Mouse (Mus musculus): Measurements from ENCODE around the gene Slc9a8. TPM values are rescaled to one million over a fixed set of nuclear protein-coding genes. Genes with fewer than 3 reads are reported as not detected.

Slc9a8 gene
- 24.9 and 27.0 TPM in 2 replicates for polyA plus RNA-seq (2016; fragmentation: Nextera tagmentation; extraction: Ambion mirVana)

- Histone ChIP-seq H3K4me1 (replicated peaks) (peaks cover 16% of the 10 kb centered on the region), H3K27ac (peak within 1 kb of the TSS; percentile 98), H3K4me2 (peak within 1 kb of the TSS; percentile 73), H3K4me3 (replicated peaks) (peak within 1 kb of the TSS; percentile 81), H3K27me3 (no peaks in the 10 kb centered on the region), H3K9me3 (0 out of 2 replicates have a peak, but pooled peaks cover 3% of the 10 kb centered on the region), H3K9ac (replicated peaks) (peak within 1 kb of the TSS; percentile 94), H3K36me3 (peaks cover 32% of the 10 kb centered on the region)
- under 1% methylated on average over 65 of the region's 66 CpGs for WGBS
- peak; percentile 95 for ATAC-seq (ENCODE audit: insufficient number of reproducible peaks, insufficient read depth, low FRiP score, low TSS enrichment, low read depth)
These were observed at the start of gene Slc9a8 for GRCm38 (mm10) chr2:167421330-167422149. Gene Slc9a8, plus strand, starts transcription at chr2:167421712.

DNA sequence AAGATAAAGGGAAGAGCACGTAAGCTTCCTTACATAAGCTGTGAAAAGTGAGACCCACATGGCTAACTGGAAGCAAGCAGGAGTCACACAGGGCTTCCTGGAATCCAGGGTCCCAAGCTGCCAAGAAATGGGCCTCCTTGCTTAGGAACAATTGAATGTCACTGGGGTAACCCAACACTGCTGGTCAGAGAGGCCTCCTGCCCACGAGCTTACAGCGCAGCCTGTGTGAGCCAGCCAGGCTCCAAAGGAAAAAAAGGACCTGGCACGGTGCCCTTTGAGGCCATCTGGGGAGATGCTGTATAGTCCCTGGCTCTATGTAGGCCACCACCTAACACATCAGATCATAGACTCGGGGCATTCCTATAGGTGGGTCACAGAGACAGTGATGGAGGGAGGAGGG lies 48.2 kb upstream of the Slc9a8 start:
- no peak overlapping the region for H3K4me2 ChIP-seq
- no peak overlapping the region for H3K27ac ChIP-seq
- no peaks in the 10 kb centered on the region for H3K9me3 ChIP-seq
- ATAC-seq (ENCODE audit: insufficient number of reproducible peaks, insufficient read depth, low FRiP score, low TSS enrichment, low read depth), result no peak
- no peak overlapping the region for H3K9ac ChIP-seq (replicated peaks)
- no peaks in the 10 kb centered on the region; the same call in 1 of the 2 replicates for H3K4me1 ChIP-seq (replicated peaks)
- 78% methylated on average over 5 of the region's 5 CpGs for WGBS
- H3K27me3 ChIP-seq, result no peaks in the 10 kb centered on the region
- H3K4me3 ChIP-seq (replicated peaks), result no peak overlapping the region
- no peaks in the 10 kb centered on the region for H3K36me3 ChIP-seq

DNA sequence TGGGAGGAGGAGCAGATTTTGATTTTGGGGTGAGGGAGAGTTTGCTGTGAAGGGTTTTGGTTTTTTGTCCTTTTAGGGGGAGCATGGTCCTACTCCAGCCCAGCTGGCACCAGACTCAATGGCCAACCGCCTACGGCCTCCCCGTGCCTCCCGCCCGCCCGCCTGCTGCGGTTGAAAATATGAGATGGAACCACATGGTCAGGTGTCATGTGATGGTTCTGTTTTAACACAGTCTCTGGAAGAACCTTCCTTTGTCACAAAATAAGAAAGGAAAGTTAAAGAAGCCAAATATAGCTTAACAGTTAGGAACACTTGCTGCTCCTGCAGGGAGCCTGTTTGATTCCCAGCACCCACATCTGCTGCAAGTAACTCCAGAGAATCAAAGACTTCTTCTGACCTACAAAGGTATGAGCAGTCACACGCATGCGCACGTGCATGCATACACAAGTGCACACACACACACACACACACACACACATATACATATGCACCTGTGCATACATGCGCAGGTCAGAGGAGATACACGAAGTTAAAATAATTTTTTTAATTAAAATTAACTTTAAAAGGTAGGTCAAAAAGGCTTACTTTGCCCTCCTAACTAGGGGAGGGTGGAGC lies 47.2 kb upstream of the Slc9a8 start:
- Histone ChIP-seq H3K27me3 (no peaks in the 10 kb centered on the region), H3K4me1 (replicated peaks) (no peaks in the 10 kb centered on the region; the same call in 1 of the 2 replicates), H3K9me3 (no peaks in the 10 kb centered on the region), H3K9ac (replicated peaks) (no peak overlapping the region), H3K27ac (no peak overlapping the region), H3K4me2 (no peak overlapping the region), H3K4me3 (replicated peaks) (no peak overlapping the region), H3K36me3 (no peaks in the 10 kb centered on the region)
- 93% methylated on average over 12 of the region's 12 CpGs for WGBS
- ATAC-seq (ENCODE audit: insufficient number of reproducible peaks, insufficient read depth, low FRiP score, low TSS enrichment, low read depth), result no peak

- Histone ChIP-seq H3K9me3 (no peaks in the 10 kb centered on the region), H3K4me1 (replicated peaks) (no peaks in the 10 kb centered on the region; the same call in 1 of the 2 replicates), H3K9ac (replicated peaks) (no peak overlapping the region), H3K4me3 (replicated peaks) (no peak overlapping the region), H3K36me3 (no peaks in the 10 kb centered on the region), H3K4me2 (no peak overlapping the region), H3K27ac (no peak overlapping the region), H3K27me3 (no peaks in the 10 kb centered on the region)
- ATAC-seq (ENCODE audit: insufficient number of reproducible peaks, insufficient read depth, low FRiP score, low TSS enrichment, low read depth), result no peak
- 83% methylated on average over 9 of the region's 9 CpGs for WGBS
These were observed 46.4 kb upstream of the Slc9a8 start for GRCm38 (mm10) chr2:167375135-167375534.

DNA sequence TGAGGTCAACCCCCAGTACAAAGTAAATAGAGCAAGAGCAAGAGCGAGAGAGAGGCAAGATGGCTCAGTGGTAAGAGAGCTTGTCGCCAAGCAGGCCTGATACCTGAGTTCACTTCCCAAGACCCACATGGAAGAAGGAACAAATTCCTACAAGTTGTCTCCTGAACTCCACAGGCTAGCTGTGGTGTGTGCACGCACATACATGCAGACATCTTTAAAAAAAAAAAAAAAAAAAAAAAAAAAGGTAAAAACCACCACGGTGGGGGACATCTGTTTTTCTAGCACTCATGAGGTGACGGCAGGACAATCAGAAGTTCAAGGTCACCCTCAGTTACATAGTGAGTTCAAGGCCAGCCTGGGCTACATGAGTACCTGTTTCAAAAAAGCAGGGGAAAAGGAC lies 45.8 kb upstream of the Slc9a8 start:
- no peaks in the 10 kb centered on the region for H3K36me3 ChIP-seq
- H3K4me2 ChIP-seq, result no peak overlapping the region
- WGBS, result 89% methylated on average over 5 of the region's 5 CpGs
- peaks cover 3% of the 10 kb centered on the region; the same call in 1 of the 2 replicates for H3K4me1 ChIP-seq (replicated peaks)
- no peak for ATAC-seq (ENCODE audit: insufficient number of reproducible peaks, insufficient read depth, low FRiP score, low TSS enrichment, low read depth)
- no peak overlapping the region for H3K27ac ChIP-seq
- no peak overlapping the region for H3K9ac ChIP-seq (replicated peaks)
- H3K9me3 ChIP-seq, result no peaks in the 10 kb centered on the region
- H3K4me3 ChIP-seq (replicated peaks), result no peak overlapping the region
- H3K27me3 ChIP-seq, result no peaks in the 10 kb centered on the region

- Histone ChIP-seq H3K4me2 (no peak overlapping the region), H3K27me3 (no peaks in the 10 kb centered on the region), H3K27ac (no peak overlapping the region), H3K4me1 (replicated peaks) (peaks cover 4% of the 10 kb centered on the region; the same call in 1 of the 2 replicates), H3K9ac (replicated peaks) (no peak overlapping the region), H3K36me3 (no peaks in the 10 kb centered on the region), H3K4me3 (replicated peaks) (no peak overlapping the region), H3K9me3 (no peaks in the 10 kb centered on the region)
- no peak for ATAC-seq (ENCODE audit: insufficient number of reproducible peaks, insufficient read depth, low FRiP score, low TSS enrichment, low read depth)
- WGBS, result 77% methylated on average over 8 of the region's 8 CpGs
These were observed 45.4 kb upstream of the Slc9a8 start for GRCm38 (mm10) chr2:167376160-167376564.

- Histone ChIP-seq H3K9ac (replicated peaks) (no peak overlapping the region), H3K27me3 (no peaks in the 10 kb centered on the region), H3K9me3 (no peaks in the 10 kb centered on the region), H3K4me1 (replicated peaks) (peaks cover 4% of the 10 kb centered on the region; the same call in 1 of the 2 replicates), H3K27ac (no peak overlapping the region), H3K4me3 (replicated peaks) (no peak overlapping the region), H3K4me2 (no peak overlapping the region), H3K36me3 (no peaks in the 10 kb centered on the region)
- WGBS, result 18% methylated on average over 3 of the region's 3 CpGs
- ATAC-seq (ENCODE audit: insufficient number of reproducible peaks, insufficient read depth, low FRiP score, low TSS enrichment, low read depth), result no peak
These were observed 43.8 kb upstream of the Slc9a8 start for GRCm38 (mm10) chr2:167377697-167378096.

GRCm38 (mm10) chr2:167378972-167379371 lies 42.5 kb upstream of the Slc9a8 start:
- WGBS, result 20% methylated on average over 4 of the region's 4 CpGs
- no peaks in the 10 kb centered on the region for H3K9me3 ChIP-seq
- no peak overlapping the region for H3K4me3 ChIP-seq (replicated peaks)
- H3K9ac ChIP-seq (replicated peaks), result no peak overlapping the region
- H3K27ac ChIP-seq, result no peak overlapping the region
- ATAC-seq (ENCODE audit: insufficient number of reproducible peaks, insufficient read depth, low FRiP score, low TSS enrichment, low read depth), result no peak
- H3K4me1 ChIP-seq (replicated peaks), result peaks cover 4% of the 10 kb centered on the region; the same call in 1 of the 2 replicates
- H3K4me2 ChIP-seq, result no peak overlapping the region
- no peaks in the 10 kb centered on the region for H3K27me3 ChIP-seq
- no peaks in the 10 kb centered on the region for H3K36me3 ChIP-seq

DNA sequence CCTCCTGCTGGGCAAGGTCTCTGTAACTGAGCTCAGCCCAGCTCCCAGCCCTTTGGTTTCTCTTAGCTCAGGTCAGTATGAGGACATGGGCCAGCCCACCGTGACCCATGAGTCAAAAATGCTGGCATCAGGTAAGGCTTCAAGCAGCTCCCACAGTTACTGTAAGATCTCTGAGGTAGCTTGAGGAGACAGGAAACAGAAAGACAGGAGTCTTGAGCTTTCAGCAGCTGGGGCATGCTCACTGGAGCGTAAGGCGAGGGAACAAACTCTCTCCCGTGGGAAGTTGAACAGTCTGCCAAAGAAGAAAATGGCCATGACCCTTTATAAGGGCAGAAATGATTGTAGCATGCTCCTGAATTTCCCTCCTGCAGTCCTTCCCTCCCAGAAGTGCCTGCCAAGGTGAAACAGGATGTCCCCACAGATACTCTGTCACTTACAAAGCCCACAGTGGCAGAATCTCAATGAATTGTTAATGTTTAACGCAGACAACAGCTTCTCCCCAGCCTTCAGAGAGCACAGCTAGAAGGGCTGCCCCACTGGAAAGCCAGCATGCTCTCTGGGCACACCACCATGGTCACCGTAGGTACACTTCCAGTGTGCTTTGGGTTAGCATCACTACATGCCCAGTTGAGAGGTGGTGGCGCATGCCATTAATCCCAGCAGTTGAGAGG lies 40.8 kb upstream of the Slc9a8 start:
- Histone ChIP-seq H3K4me3 (replicated peaks) (no peak overlapping the region), H3K4me1 (replicated peaks) (peaks cover 4% of the 10 kb centered on the region; the same call in 1 of the 2 replicates), H3K27me3 (no peaks in the 10 kb centered on the region), H3K27ac (no peak overlapping the region), H3K9me3 (no peaks in the 10 kb centered on the region), H3K4me2 (no peak overlapping the region), H3K9ac (replicated peaks) (no peak overlapping the region), H3K36me3 (no peaks in the 10 kb centered on the region)
- WGBS, result 67% methylated on average over 7 of the region's 7 CpGs
- ATAC-seq (ENCODE audit: insufficient number of reproducible peaks, insufficient read depth, low FRiP score, low TSS enrichment, low read depth), result no peak

DNA sequence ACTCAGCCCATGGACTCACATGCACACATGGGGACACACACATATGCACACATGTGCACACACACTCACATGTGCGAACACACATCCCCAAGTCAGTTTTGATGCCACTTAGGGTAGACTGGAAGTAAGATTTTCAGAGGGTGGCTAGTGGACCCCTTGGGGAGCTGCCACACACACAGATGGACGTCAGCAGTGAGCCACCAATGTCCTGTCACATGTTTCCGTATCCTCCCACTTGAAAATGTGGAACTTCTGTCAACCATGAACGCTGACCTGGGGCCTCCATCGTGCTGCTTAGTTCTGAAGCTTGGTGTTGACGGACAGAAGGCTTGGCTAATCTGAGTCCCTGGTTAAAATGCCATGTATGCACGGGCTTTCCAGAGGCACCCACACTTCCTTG lies 39.9 kb upstream of the Slc9a8 start:
- H3K4me2 ChIP-seq, result no peak overlapping the region
- H3K27ac ChIP-seq, result no peak overlapping the region
- H3K4me3 ChIP-seq (replicated peaks), result no peak overlapping the region
- no peaks in the 10 kb centered on the region for H3K36me3 ChIP-seq
- H3K9ac ChIP-seq (replicated peaks), result no peak overlapping the region
- ATAC-seq (ENCODE audit: insufficient number of reproducible peaks, insufficient read depth, low FRiP score, low TSS enrichment, low read depth), result no peak
- H3K27me3 ChIP-seq, result no peaks in the 10 kb centered on the region
- H3K9me3 ChIP-seq, result no peaks in the 10 kb centered on the region
- WGBS, result 81% methylated on average over 7 of the region's 7 CpGs
- peaks cover 4% of the 10 kb centered on the region; the same call in 1 of the 2 replicates for H3K4me1 ChIP-seq (replicated peaks)

GRCm38 (mm10) chr2:167382389-167382788 lies 39.1 kb upstream of the Slc9a8 start:
- H3K4me1 ChIP-seq (replicated peaks), result peaks cover 4% of the 10 kb centered on the region; the same call in 1 of the 2 replicates
- no peaks in the 10 kb centered on the region for H3K9me3 ChIP-seq
- WGBS, result 91% methylated on average over 7 of the region's 7 CpGs
- no peak overlapping the region for H3K27ac ChIP-seq
- no peak overlapping the region for H3K4me3 ChIP-seq (replicated peaks)
- ATAC-seq (ENCODE audit: insufficient number of reproducible peaks, insufficient read depth, low FRiP score, low TSS enrichment, low read depth), result no peak
- H3K4me2 ChIP-seq, result no peak overlapping the region
- H3K36me3 ChIP-seq, result no peaks in the 10 kb centered on the region
- H3K27me3 ChIP-seq, result no peaks in the 10 kb centered on the region
- H3K9ac ChIP-seq (replicated peaks), result no peak overlapping the region

Data from limb, embryonic 12.5 days (tissue).